Mouse (Mus musculus) neural tube, embryonic 10.5 days (tissue): ENCODE measurements at regions not wholly inside any gene's neighbourhood (a gene's known extent, or its start where the extent isn't known, plus 50 kb on each side); places are given as distances from the start of the nearest gene placed in this dataset.

ENCODE experiments used
- DNase-seq: peaks from one replicate; pipeline ENCODE4 v3.0.0-alpha.2; 2017; ENCODE audit warnings: low spot score; ENCODE audit errors: extremely low spot score

DNA sequence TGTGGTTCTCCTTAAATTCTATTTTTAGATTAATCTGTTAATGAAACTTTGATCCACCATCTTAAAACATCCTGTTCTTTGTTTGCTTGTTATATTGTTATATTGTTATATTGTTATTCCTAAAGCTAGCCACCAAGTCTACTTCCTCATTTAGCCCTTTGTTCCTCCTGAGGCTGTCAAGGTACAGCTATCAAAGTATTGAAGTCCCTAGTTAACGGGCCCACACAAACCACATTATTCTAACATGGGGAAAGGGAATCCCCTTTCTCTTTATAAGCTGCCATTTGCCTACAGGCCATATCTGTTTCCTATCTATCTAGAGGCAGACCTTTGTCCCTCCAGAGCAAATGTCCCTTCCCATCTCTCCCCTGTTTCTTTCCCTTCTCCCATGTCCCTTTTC is 317.0 kb downstream of the Prr30 start:
- no peak for DNase-seq

GRCm38 (mm10) chr14:100880103-100880502 is 320.0 kb downstream of the Prr30 start:
- no peak for DNase-seq

GRCm38 (mm10) chr14:100867790-100868189 is 332.3 kb downstream of the Prr30 start:
- DNase-seq = no peak

GRCm38 (mm10) chr14:100864792-100865191 is 335.3 kb downstream of the Prr30 start:
- DNase-seq = no peak

DNA sequence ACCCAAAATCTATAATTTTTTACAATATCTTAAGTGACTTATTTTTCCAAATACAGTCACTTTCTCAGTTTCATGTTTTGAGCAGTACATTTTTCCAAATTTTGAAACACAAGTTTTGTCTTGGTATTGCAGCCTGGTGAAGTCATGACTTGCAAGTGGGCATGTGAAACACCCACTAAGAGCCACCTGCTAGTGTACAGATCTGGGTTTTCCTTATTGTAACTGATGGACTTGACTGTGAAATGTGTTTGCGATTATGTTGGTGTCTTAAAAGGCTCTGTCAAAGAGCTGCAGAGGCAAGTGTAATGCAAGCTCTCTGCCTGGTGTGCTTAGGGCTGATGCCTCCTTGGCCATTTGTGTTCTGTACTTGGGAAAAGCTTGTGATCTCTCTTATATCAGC is 336.0 kb downstream of the Prr30 start:
- DNase-seq = no peak

GRCm38 (mm10) chr14:100842828-100843227 is 357.3 kb downstream of the Prr30 start:
- no peak for DNase-seq
